ENCODE assay signal across 9 mouse cellular contexts in the genomic region with DNA sequence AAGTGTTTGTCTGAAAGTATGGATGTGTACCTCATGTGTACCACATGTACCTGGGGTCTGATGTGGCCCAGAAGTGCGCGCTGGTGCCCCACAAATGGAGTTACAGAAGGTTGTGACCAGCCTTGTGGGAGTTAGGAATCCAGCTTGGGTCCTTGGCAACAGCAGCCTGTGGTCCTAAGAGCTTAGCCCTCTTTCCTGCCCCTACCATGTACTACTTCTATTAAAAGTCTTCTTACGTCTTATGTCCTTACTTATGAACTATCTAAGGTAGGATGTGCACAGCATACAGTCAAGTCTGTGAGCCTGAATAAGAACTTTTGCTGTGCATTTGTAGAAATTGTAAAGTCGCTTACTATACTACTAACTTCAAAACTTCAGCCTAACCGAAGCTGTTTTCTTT. TPM values are rescaled to one million over a fixed set of nuclear protein-coding genes. Genes with fewer than 3 reads are reported as not detected.
DNase-seq lines count a peak whose midpoint lies in the region; ATAC-seq and TF ChIP-seq lines count a peak whose summit lies in the region.
"Had no signal": no experiment of that assay in that cellular context is flagged by ENCODE, and none has a peak within 500 bp of the region (broad histone marks: within the 10 kb centered on the region; RNA-seq: fewer than 3 reads in every experiment).

No protein-coding gene starts in this region.

- no peak for DNase-seq in gastrocnemius, adult 2 months
- DNase-seq in gastrocnemius, adult 8-10 months (ENCODE audit: low spot score in 2 of 2) = no peak
- DNase-seq in 416B (ENCODE audit: low read depth) = peak; percentile 35
- DNase-seq in cerebellum, postnatal 10 days = no peak
- no peak for DNase-seq in Muller cell, postnatal 12 days (ENCODE audit: inconsistent ontology term)

- peaks cover 14% of the 10 kb centered on the region for H3K36me3 ChIP-seq in liver, embryonic 12.5 days

- H3K4me2 ChIP-seq in liver, embryonic 12.5 days = peak overlapping the region; percentile 86

- peak overlapping the region; percentile 97 for H3K27ac ChIP-seq in gastrocnemius, adult 2 months
- H3K27ac ChIP-seq in liver, embryonic 12.5 days = 0 out of 2 replicates have a peak overlapping the region, but pooled peaks have one; percentile 37

- no peaks in the 10 kb centered on the region for H3K27me3 ChIP-seq in liver, embryonic 12.5 days (replicated peaks)
- H3K27me3 ChIP-seq: Patski had no signal

- WGBS in liver, embryonic 12.5 days (ENCODE audit: insufficient replicate concordance) = 28% methylated on average over 5 of the region's 5 CpGs

- H3K4me1 ChIP-seq in liver, embryonic 12.5 days = peaks cover 39% of the 10 kb centered on the region

- TF ChIP-seq CTCF in gastrocnemius, adult 2 months (IDR thresholded peaks at IDR 0.05) = no peak

- peak overlapping the region; percentile 91 for H3K9ac ChIP-seq in liver, embryonic 12.5 days

- no peaks in the 10 kb centered on the region for H3K9me3 ChIP-seq in liver, embryonic 12.5 days (replicated peaks)

- ATAC-seq in erythroid progenitor cell, adult 5-6 weeks (replicated peaks; ENCODE audit: low FRiP score, poor library complexity, severe bottlenecking) = 0 out of 2 replicates have a peak, but pooled peaks have one; percentile 2
- no peak for ATAC-seq in liver, embryonic 12.5 days
- no peak for ATAC-seq in granulocyte monocyte progenitor cell, adult 5-6 weeks (replicated peaks; ENCODE audit: poor library complexity, severe bottlenecking)

- H3K4me3 ChIP-seq in gastrocnemius, adult 2 months = peak overlapping the region; percentile 93
- peak overlapping the region; percentile 75 for H3K4me3 ChIP-seq in liver, embryonic 12.5 days

- intact Hi-C loops in gastrocnemius, adult 2 months (cut with DNase I) = no loop called here

RNA-seq across cellular contexts. Expression of a gene that starts 1.0 kb away (rescaled TPM):
- 100 to 1,000 TPM; 100 to 117 TPM for total RNA-seq in gastrocnemius, adult 2 months (2021)
- 100 to 1,000 TPM; 110 to 119 (median 114) TPM for total RNA-seq in gastrocnemius, adult 8-10 months (2022)
- total RNA-seq in erythroid progenitor cell, adult 5-6 weeks (2015; ENCODE audit: low replicate concordance) = 49.5 and 68.1 TPM in 2 replicates
- 41.8 and 83.7 TPM in 2 replicates for total RNA-seq in erythroid progenitor cell, adult 5-6 weeks (2017; ENCODE audit: low replicate concordance)
- 109 TPM in 2 replicates for polyA plus RNA-seq in liver, embryonic 12.5 days (2016; fragmentation: Nextera tagmentation; extraction: Ambion mirVana)
- total RNA-seq in granulocyte monocyte progenitor cell, adult 5-6 weeks (2014; fragmentation: Nextera tagmentation) = 71.5 and 99.2 TPM in 2 replicates
- total RNA-seq in granulocyte monocyte progenitor cell, adult 5-6 weeks (2017) = 58.5 and 82.6 TPM in 2 replicates
